Comparison of ENCODE assay signal across 8 mouse cellular contexts in genomic region chr7:29288942-29289638, GRCm38 (mm10). TPM values are rescaled to one million over a fixed set of nuclear protein-coding genes. Genes with fewer than 3 reads are reported as not detected.
A peak's percentile ranks its signal among the peaks of the same experiment; 100 is the strongest.
DNase-seq lines count a peak whose midpoint lies in the region; ATAC-seq lines count a peak whose summit lies in the region.
"Had no signal": no experiment of that assay in that cellular context is flagged by ENCODE, and none has a peak within 500 bp of the region (broad histone marks: within the 10 kb centered on the region; RNA-seq: fewer than 3 reads in every experiment).

TSS of gene Ppp1r14a (plus strand) at chr7:29289308.

- H3K27me3 ChIP-seq in forebrain, embryonic 16.5 days (replicated peaks; ENCODE audit: control insufficient read depth, insufficient read depth, low read length): no peaks in the 10 kb centered on the region
- H3K27me3 ChIP-seq in hindbrain, embryonic 10.5 days (ENCODE audit: insufficient read depth, poor library complexity, severe bottlenecking): peaks cover 51% of the 10 kb centered on the region

- peak within 1 kb of the TSS; percentile 60 for H3K4me3 ChIP-seq in forebrain, embryonic 16.5 days (replicated peaks; ENCODE audit: low read length)
- peak within 1 kb of the TSS; percentile 65 for H3K4me3 ChIP-seq in hindbrain, embryonic 10.5 days

- H3K27ac ChIP-seq in forebrain, embryonic 16.5 days (ENCODE audit: low read length): no peak within 1 kb of the TSS
- peak within 1 kb of the TSS; percentile 91 for H3K27ac ChIP-seq in hindbrain, embryonic 10.5 days
- H3K27ac ChIP-seq: macrophage had no signal

- peak within 1 kb of the TSS; percentile 91 for H3K4me2 ChIP-seq in forebrain, embryonic 16.5 days (ENCODE audit: low read length)

- peaks cover 37% of the 10 kb centered on the region for H3K4me1 ChIP-seq in forebrain, embryonic 16.5 days (replicated peaks; ENCODE audit: control insufficient read depth, insufficient read depth, low read length)
- peaks cover 58% of the 10 kb centered on the region for H3K4me1 ChIP-seq in hindbrain, embryonic 10.5 days (replicated peaks)

- H3K9me3 ChIP-seq in forebrain, embryonic 16.5 days (ENCODE audit: control insufficient read depth, low read length): no peaks in the 10 kb centered on the region
- H3K9me3 ChIP-seq in hindbrain, embryonic 10.5 days: no peaks in the 10 kb centered on the region

- ATAC-seq in forebrain, embryonic 16.5 days: peak; percentile 25; the same call in 1 of the 2 replicates
- peak; percentile 84 for ATAC-seq in megakaryocyte progenitor cell, adult 5-6 weeks (replicated peaks; ENCODE audit: poor library complexity)

- peak within 1 kb of the TSS; percentile 70 for H3K9ac ChIP-seq in forebrain, embryonic 16.5 days (replicated peaks; ENCODE audit: low read depth, low read length)

- DNase-seq in MN1 (ENCODE audit: low spot score): peak; percentile 61
- DNase-seq in cerebellum, adult 18-20 months: peak; percentile 75 to 79
- peak; percentile 88 for DNase-seq in hindbrain, embryonic 10.5 days (ENCODE audit: low spot score)
- no peak for DNase-seq in left cerebral cortex, adult 8-10 months (ENCODE audit: low spot score in 2 of 2)
- DNase-seq in spleen, adult 18-20 months: peak; percentile 46 to 75

- no peaks in the 10 kb centered on the region for H3K36me3 ChIP-seq in forebrain, embryonic 16.5 days (ENCODE audit: control insufficient read depth, insufficient read depth)
- H3K36me3 ChIP-seq in hindbrain, embryonic 10.5 days: no peaks in the 10 kb centered on the region

- under 1% methylated on average over 59 of the region's 59 CpGs for WGBS in forebrain, embryonic 16.5 days
- under 1% methylated on average over 59 of the region's 59 CpGs for WGBS in hindbrain, embryonic 10.5 days

RNA-seq across cellular contexts. Expression of gene Ppp1r14a, which starts in this region (rescaled TPM):
- 4.3 and 6.1 TPM in 2 replicates for polyA plus RNA-seq in forebrain, embryonic 16.5 days (2015; fragmentation: Nextera tagmentation; extraction: Ambion mirVana)
- polyA plus RNA-seq in hindbrain, embryonic 10.5 days (2016; fragmentation: Nextera tagmentation; extraction: Ambion mirVana): 35.5 and 55.7 TPM in 2 replicates
- 10 to 100 TPM; 35.3 to 41.0 (median 39.8) TPM for total RNA-seq in left cerebral cortex, adult 8-10 months (2022)
- not detected in 2 replicates for total RNA-seq in megakaryocyte progenitor cell, adult 5-6 weeks (2015)
- 1.1 TPM in 1 of 2 replicates, not detected in the other for total RNA-seq in megakaryocyte progenitor cell, adult 5-6 weeks (2017)
- polyA plus RNA-seq: macrophage had no signal

Comparison
In these comparisons a context has a peak if more than half of its experiments do, and no peak if none do; other contexts are left out.
1. RNA of gene Ppp1r14a (total RNA-seq): 35.3 to 41.0 TPM in left cerebral cortex, adult 8-10 months; 1.1 TPM in megakaryocyte progenitor cell, adult 5-6 weeks; every median in the first group is over 10 times any median in the second.
2. DNase-seq: peak in MN1 (single experiment), cerebellum, adult 18-20 months (2 of 2), hindbrain, embryonic 10.5 days (single experiment) and spleen, adult 18-20 months (2 of 2); none in left cerebral cortex, adult 8-10 months (0 of 2).